Mouse (Mus musculus): ENCODE measurements around the gene Adgrl3. TPM values are rescaled to one million over a fixed set of nuclear protein-coding genes. Genes with fewer than 3 reads are reported as not detected.
"Not testable (repeated sequence)": the region's sequence is repeated elsewhere in the genome, so short reads cannot be mapped to it uniquely, and the experiment has no call there.

Adgrl3 gene
- polyA plus RNA-seq, 1 experiment from 2014 or later, result 5.5 TPM

GRCm38 (mm10) chr5:81522760-81523159, 502.8 kb downstream of the Adgrl3 start:
- 79% methylated on average over 4 of the region's 4 CpGs for WGBS
- H3K4me3 ChIP-seq (ENCODE audit: low read depth, low read length), result no peak overlapping the region
- H3K36me3 ChIP-seq (ENCODE audit: control insufficient read depth, insufficient read depth, low read length), result no peaks in the 10 kb centered on the region
- TF ChIP-seq EP300 (optimal IDR thresholded peaks at IDR 0.05) (no peak), CTCF (IDR thresholded peaks at IDR 0.05; ENCODE audit: low read depth) (no peak)
- no peaks in the 10 kb centered on the region for H3K9me3 ChIP-seq (ENCODE audit: control insufficient read depth, low read length)
- no peak overlapping the region for H3K27ac ChIP-seq (replicated peaks)
- no peak overlapping the region for H3K4me2 ChIP-seq (replicated peaks; ENCODE audit: low read depth)
- H3K27me3 ChIP-seq (ENCODE audit: control insufficient read depth, insufficient read depth, low read length), result no peaks in the 10 kb centered on the region
- no peaks in the 10 kb centered on the region for H3K4me1 ChIP-seq (replicated peaks; ENCODE audit: control insufficient read depth, insufficient read depth)
- no peak overlapping the region for H3K9ac ChIP-seq (ENCODE audit: low read length)
- DNase-seq (ENCODE audit: low spot score), result no peak
- no peak for ATAC-seq (ENCODE audit: low FRiP score, low TSS enrichment)

DNA sequence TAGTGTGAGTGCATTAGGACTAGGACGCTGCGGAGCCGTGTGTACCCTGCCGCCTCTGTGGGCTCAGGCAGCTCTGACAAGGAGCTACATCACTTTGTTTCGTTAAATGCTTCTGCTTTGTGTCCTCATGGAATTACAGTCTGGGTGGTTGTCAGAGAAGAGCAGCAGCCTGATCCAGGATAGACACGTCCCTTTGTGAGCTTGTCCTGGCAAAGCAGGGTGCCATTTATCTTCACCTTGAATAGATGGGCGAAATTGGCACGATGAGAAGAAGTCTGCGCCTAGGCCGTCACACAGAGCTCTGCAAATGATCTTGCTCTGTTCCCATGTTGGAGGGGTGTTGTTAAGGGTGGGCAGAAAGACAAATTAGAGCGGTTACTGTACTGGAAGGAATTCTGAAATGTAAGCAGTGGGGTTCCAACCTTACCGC, 504.6 kb downstream of the Adgrl3 start:
- Histone ChIP-seq H3K4me1 (replicated peaks; ENCODE audit: control insufficient read depth, insufficient read depth) (no peaks in the 10 kb centered on the region), H3K27ac (replicated peaks) (no peak overlapping the region), H3K4me2 (replicated peaks; ENCODE audit: low read depth) (no peak overlapping the region), H3K4me3 (ENCODE audit: low read depth, low read length) (no peak overlapping the region), H3K9me3 (ENCODE audit: control insufficient read depth, low read length) (no peaks in the 10 kb centered on the region), H3K27me3 (ENCODE audit: control insufficient read depth, insufficient read depth, low read length) (no peaks in the 10 kb centered on the region), H3K9ac (ENCODE audit: low read length) (no peak overlapping the region), H3K36me3 (ENCODE audit: control insufficient read depth, insufficient read depth, low read length) (no peaks in the 10 kb centered on the region)
- DNase-seq (ENCODE audit: low spot score) (no peak), ATAC-seq (ENCODE audit: low FRiP score, low TSS enrichment) (no peak)
- TF ChIP-seq CTCF (IDR thresholded peaks at IDR 0.05; ENCODE audit: low read depth) (no peak), EP300 (optimal IDR thresholded peaks at IDR 0.05) (no peak)
- 75% methylated on average over 12 of the region's 12 CpGs for WGBS

DNA sequence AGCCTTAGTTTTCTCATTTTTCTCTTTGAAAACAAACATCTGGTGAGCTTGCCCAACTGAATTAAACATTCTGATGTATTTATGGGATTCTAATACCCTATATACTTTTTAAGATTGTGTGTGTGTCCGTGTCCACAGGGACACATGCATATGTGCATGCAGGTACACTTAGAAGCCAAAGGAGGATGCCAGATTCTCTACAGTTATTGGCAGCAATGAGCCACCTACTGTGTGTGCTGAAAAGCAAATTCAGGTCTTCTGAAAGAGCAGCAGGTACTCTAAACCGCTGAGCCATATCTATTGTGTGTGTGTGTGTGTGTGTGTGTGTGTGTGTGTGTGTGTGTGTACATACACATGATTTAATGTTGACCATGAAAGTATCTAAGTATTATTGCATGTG, 505.4 kb downstream of the Adgrl3 start:
- 77% methylated on average over 2 of the region's 2 CpGs for WGBS
- no peak overlapping the region for H3K4me2 ChIP-seq (replicated peaks; ENCODE audit: low read depth)
- TF ChIP-seq CTCF (IDR thresholded peaks at IDR 0.05; ENCODE audit: low read depth) (no peak), EP300 (optimal IDR thresholded peaks at IDR 0.05) (no peak)

GRCm38 (mm10) chr5:81531639-81532038, 511.7 kb downstream of the Adgrl3 start:
- no peak overlapping the region for H3K27ac ChIP-seq (replicated peaks)
- no peaks in the 10 kb centered on the region for H3K4me1 ChIP-seq (replicated peaks; ENCODE audit: control insufficient read depth, insufficient read depth)
- H3K4me2 ChIP-seq (replicated peaks; ENCODE audit: low read depth), result no peak overlapping the region
- 73% methylated on average over 4 of the region's 4 CpGs for WGBS
- H3K27me3 ChIP-seq (ENCODE audit: control insufficient read depth, insufficient read depth, low read length), result no peaks in the 10 kb centered on the region
- H3K4me3 ChIP-seq (ENCODE audit: low read depth, low read length), result no peak overlapping the region
- no peak for TF ChIP-seq EP300 (optimal IDR thresholded peaks at IDR 0.05)
- TF ChIP-seq CTCF (IDR thresholded peaks at IDR 0.05; ENCODE audit: low read depth), result no peak
- DNase-seq (ENCODE audit: low spot score) (no peak), ATAC-seq (ENCODE audit: low FRiP score, low TSS enrichment) (no peak)
- no peak overlapping the region for H3K9ac ChIP-seq (ENCODE audit: low read length)
- H3K9me3 ChIP-seq (ENCODE audit: control insufficient read depth, low read length), result no peaks in the 10 kb centered on the region
- H3K36me3 ChIP-seq (ENCODE audit: control insufficient read depth, insufficient read depth, low read length), result no peaks in the 10 kb centered on the region

More for the DNA sequence above, 505.4 kb downstream of the Adgrl3 start:
- H3K27me3 ChIP-seq (ENCODE audit: control insufficient read depth, insufficient read depth, low read length), result no peaks in the 10 kb centered on the region
- H3K4me1 ChIP-seq (replicated peaks; ENCODE audit: control insufficient read depth, insufficient read depth), result no peaks in the 10 kb centered on the region
- H3K9ac ChIP-seq (ENCODE audit: low read length), result no peak overlapping the region
- H3K4me3 ChIP-seq (ENCODE audit: low read depth, low read length), result no peak overlapping the region
- DNase-seq (ENCODE audit: low spot score) (no peak), ATAC-seq (ENCODE audit: low FRiP score, low TSS enrichment) (no peak)
- H3K27ac ChIP-seq (replicated peaks), result no peak overlapping the region
- no peaks in the 10 kb centered on the region for H3K36me3 ChIP-seq (ENCODE audit: control insufficient read depth, insufficient read depth, low read length)
- H3K9me3 ChIP-seq (ENCODE audit: control insufficient read depth, low read length), result no peaks in the 10 kb centered on the region

DNA sequence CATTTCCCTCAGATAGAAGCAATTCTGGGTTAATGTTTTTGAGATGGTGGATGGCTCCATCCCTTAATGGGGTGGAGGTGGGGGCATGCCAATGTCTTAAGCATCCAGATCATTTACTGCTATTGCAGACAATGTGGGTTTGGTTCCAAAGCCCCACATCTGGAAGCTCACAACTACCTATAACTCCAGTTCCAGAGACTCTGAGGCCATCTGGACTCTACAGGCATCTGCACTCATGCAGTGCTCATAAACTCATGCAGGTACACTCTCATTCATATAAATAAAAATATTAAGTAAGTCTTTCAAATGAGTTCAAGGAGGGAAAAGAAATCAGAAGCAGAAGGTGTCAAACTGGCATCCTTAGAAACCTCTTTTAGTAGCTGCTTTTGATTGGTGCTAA, 530.3 kb downstream of the Adgrl3 start:
- DNase-seq (ENCODE audit: low spot score), result no peak
- Histone ChIP-seq H3K4me1 (replicated peaks; ENCODE audit: control insufficient read depth, insufficient read depth) (no peaks in the 10 kb centered on the region), H3K4me3 (ENCODE audit: low read depth, low read length) (no peak overlapping the region), H3K9me3 (ENCODE audit: control insufficient read depth, low read length) (no peaks in the 10 kb centered on the region), H3K4me2 (replicated peaks; ENCODE audit: low read depth) (no peak overlapping the region), H3K9ac (ENCODE audit: low read length) (no peak overlapping the region), H3K27me3 (ENCODE audit: control insufficient read depth, insufficient read depth, low read length) (no peaks in the 10 kb centered on the region), H3K27ac (replicated peaks) (no peak overlapping the region), H3K36me3 (ENCODE audit: control insufficient read depth, insufficient read depth, low read length) (no peaks in the 10 kb centered on the region)
- TF ChIP-seq EP300 (optimal IDR thresholded peaks at IDR 0.05), result no peak
- no peak for TF ChIP-seq CTCF (IDR thresholded peaks at IDR 0.05; ENCODE audit: low read depth)
- no peak for ATAC-seq (ENCODE audit: low FRiP score, low TSS enrichment)

- not testable (repeated sequence) for H3K9ac ChIP-seq (ENCODE audit: low read length); H3K27me3 ChIP-seq (ENCODE audit: control insufficient read depth, insufficient read depth, low read length); ATAC-seq (ENCODE audit: low FRiP score, low TSS enrichment); H3K4me2 ChIP-seq (replicated peaks; ENCODE audit: low read depth); H3K4me3 ChIP-seq (ENCODE audit: low read depth, low read length); H3K9me3 ChIP-seq (ENCODE audit: control insufficient read depth, low read length); H3K36me3 ChIP-seq (ENCODE audit: control insufficient read depth, insufficient read depth, low read length); H3K27ac ChIP-seq (replicated peaks); H3K4me1 ChIP-seq (replicated peaks; ENCODE audit: control insufficient read depth, insufficient read depth); DNase-seq (ENCODE audit: low spot score)
- 85% methylated on average over 2 of the region's 2 CpGs for WGBS
Observed at GRCm38 (mm10) chr5:81555149-81555548, 535.2 kb downstream of the Adgrl3 start.

All from stomach, postnatal 0 days (tissue).